Mouse (Mus musculus): ENCODE measurements around the gene Taco1.

GRCm38 (mm10) chr11:106111688-106112087 is 45.8 kb downstream of the Taco1 start:
- TF ChIP-seq POLR2A (IDR thresholded peaks at IDR 0.05; ENCODE audit: insufficient read depth, low read depth, low read length) (no peak), CTCF (IDR thresholded peaks at IDR 0.05; ENCODE audit: insufficient read depth, low read depth, low read length) (no peak)
